Mouse (Mus musculus): ENCODE data around the gene March4.

March4 gene

DNA sequence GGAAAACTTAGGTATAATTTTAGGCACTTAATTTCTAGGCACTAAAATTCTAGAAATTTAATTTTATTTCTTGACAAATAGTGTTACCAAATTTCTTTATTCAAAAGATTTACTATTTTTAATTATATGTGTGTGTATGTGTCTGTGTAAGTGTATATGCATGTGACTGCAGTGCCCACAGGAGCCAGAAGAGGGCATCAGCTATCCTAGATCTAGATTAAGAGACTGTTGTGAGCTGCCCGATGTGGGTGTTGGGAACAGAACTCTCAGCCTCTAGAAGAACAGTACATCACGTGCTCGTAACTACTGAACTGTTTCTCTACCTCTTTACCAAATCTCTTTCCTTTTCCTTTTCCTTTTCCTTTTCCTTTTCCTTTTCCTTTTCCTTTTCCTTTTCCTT lies 156.2 kb downstream of the March4 start:
- no peak for DNase-seq

GRCm38 (mm10) chr1:72379752-72380353 lies 156.9 kb downstream of the March4 start:
- DNase-seq = no peak

- no peak for DNase-seq
Observed at GRCm38 (mm10) chr1:72378151-72378550, 158.6 kb downstream of the March4 start.

Measured in kidney, postnatal 4 days (tissue).